Mouse (Mus musculus): ENCODE data around the gene Lrfn1. TPM values are rescaled to one million over a fixed set of nuclear protein-coding genes. Genes with fewer than 3 reads are reported as not detected.

Lrfn1 gene
- 0.38 and 0.43 TPM in 2 replicates for polyA plus RNA-seq (2015; fragmentation: Nextera tagmentation; extraction: Ambion mirVana)

GRCm38 (mm10) chr7:28451531-28452360 lies at the start of gene Lrfn1:
Gene Lrfn1 (plus strand): TSS chr7:28451980.

GRCm38 (mm10) chr7:28436932-28437570 lies 14.7 kb upstream of the Lrfn1 start, which contains the start of gene Gmfg:
Gene Gmfg (plus strand): TSS chr7:28437447.

DNA sequence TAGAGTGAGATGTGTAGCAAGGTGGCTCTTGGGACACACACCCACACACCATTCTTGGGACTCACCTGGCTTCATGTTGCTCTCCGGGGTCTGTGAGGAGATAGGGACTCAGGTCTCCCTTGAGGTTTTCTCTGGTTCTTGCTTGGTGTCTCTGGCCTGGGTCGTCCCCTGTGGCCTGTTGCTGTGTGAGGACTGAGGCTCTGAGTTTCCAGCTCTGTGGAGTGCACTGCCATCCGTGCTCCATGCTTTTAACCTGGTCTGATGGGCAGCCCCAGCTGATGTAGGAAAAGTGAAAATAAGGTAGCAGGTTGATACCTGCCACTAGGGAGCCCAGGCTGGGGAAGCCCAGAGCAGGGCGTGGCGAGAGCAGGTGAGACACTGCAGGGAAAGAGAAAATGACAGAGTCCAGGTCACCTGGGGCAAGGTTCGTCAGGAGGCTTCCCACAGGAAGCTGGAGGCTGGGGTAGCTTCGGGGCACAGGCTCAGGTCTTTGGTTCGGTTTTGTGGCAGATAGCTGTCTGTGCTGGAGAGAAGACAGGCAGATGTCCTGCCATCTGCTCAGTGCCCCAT lies 58.7 kb downstream of the Lrfn1 start, which contains the start of gene Ifnl2:
TSS of gene Ifnl2 (minus strand) at position 51 of the 570 bp plus-strand sequence.

Other genes starting within 250 kb of the Lrfn1 start
- 7.0 and 7.9 TPM in 2 replicates for gene Eid2, start 184.1 kb upstream of the Lrfn1 start, polyA plus RNA-seq (2015; fragmentation: Nextera tagmentation; extraction: Ambion mirVana)
- 9.4 and 10.3 TPM in 2 replicates for gene Eid2b, start 174.2 kb upstream of the Lrfn1 start, polyA plus RNA-seq (2015; fragmentation: Nextera tagmentation; extraction: Ambion mirVana)
- 0.16 TPM in 1 of 2 replicates, not detected in the other for gene Selenov, start 160.8 kb upstream of the Lrfn1 start, polyA plus RNA-seq (2015; fragmentation: Nextera tagmentation; extraction: Ambion mirVana)
- not detected in 2 replicates for gene Dll3, start 149.7 kb upstream of the Lrfn1 start, polyA plus RNA-seq (2015; fragmentation: Nextera tagmentation; extraction: Ambion mirVana)
- 71.8 and 92.4 TPM in 2 replicates for gene Timm50, start 139.9 kb upstream of the Lrfn1 start, polyA plus RNA-seq (2015; fragmentation: Nextera tagmentation; extraction: Ambion mirVana)
- gene Supt5, start 113.2 kb upstream of the Lrfn1 start, polyA plus RNA-seq (2015; fragmentation: Nextera tagmentation; extraction: Ambion mirVana), result 44.9 and 47.5 TPM in 2 replicates
- gene Rps16, start 101.3 kb upstream of the Lrfn1 start, polyA plus RNA-seq (2015; fragmentation: Nextera tagmentation; extraction: Ambion mirVana), result 568 and 593 TPM in 2 replicates
- gene Plekhg2, start 79.4 kb upstream of the Lrfn1 start, polyA plus RNA-seq (2015; fragmentation: Nextera tagmentation; extraction: Ambion mirVana), result 18.0 and 18.7 TPM in 2 replicates
- gene Zfp36, start 71.7 kb upstream of the Lrfn1 start, polyA plus RNA-seq (2015; fragmentation: Nextera tagmentation; extraction: Ambion mirVana), result 9.9 and 12.2 TPM in 2 replicates
- 39.1 and 40.9 TPM in 2 replicates for gene Med29, start 59.3 kb upstream of the Lrfn1 start, polyA plus RNA-seq (2015; fragmentation: Nextera tagmentation; extraction: Ambion mirVana)
- gene Paf1, start 59.0 kb upstream of the Lrfn1 start, polyA plus RNA-seq (2015; fragmentation: Nextera tagmentation; extraction: Ambion mirVana), result 49.3 TPM in 2 replicates
- 21.4 and 29.1 TPM in 2 replicates for gene Gmfg, start 14.5 kb upstream of the Lrfn1 start, polyA plus RNA-seq (2015; fragmentation: Nextera tagmentation; extraction: Ambion mirVana)
- not detected in 2 replicates for gene Ifnl2, start 58.5 kb downstream of the Lrfn1 start, polyA plus RNA-seq (2015; fragmentation: Nextera tagmentation; extraction: Ambion mirVana)
- not detected in 2 replicates for gene Ifnl3, start 70.9 kb downstream of the Lrfn1 start, polyA plus RNA-seq (2015; fragmentation: Nextera tagmentation; extraction: Ambion mirVana)
- not detected in 2 replicates for gene Sycn, start 88.9 kb downstream of the Lrfn1 start, polyA plus RNA-seq (2015; fragmentation: Nextera tagmentation; extraction: Ambion mirVana)
- 1.8 TPM in 1 of 2 replicates, not detected in the other for gene Nccrp1, start 95.3 kb downstream of the Lrfn1 start, polyA plus RNA-seq (2015; fragmentation: Nextera tagmentation; extraction: Ambion mirVana)
- gene Samd4b, start 146.2 kb downstream of the Lrfn1 start, polyA plus RNA-seq (2015; fragmentation: Nextera tagmentation; extraction: Ambion mirVana), result 11.0 and 11.5 TPM in 2 replicates
- gene Pak4, start 146.2 kb downstream of the Lrfn1 start, polyA plus RNA-seq (2015; fragmentation: Nextera tagmentation; extraction: Ambion mirVana), result 5.7 and 6.5 TPM in 2 replicates
- 0.77 TPM in 1 of 2 replicates, not detected in the other for gene Acp7, start 179.4 kb downstream of the Lrfn1 start, polyA plus RNA-seq (2015; fragmentation: Nextera tagmentation; extraction: Ambion mirVana)
- 1.9 and 2.6 TPM in 2 replicates for gene Fbxo27, start 240.9 kb downstream of the Lrfn1 start, polyA plus RNA-seq (2015; fragmentation: Nextera tagmentation; extraction: Ambion mirVana)